In genomic region chr17:83397571-83398100, GRCm38 (mm10) we compare ENCODE assay signal across 7 mouse cellular contexts. TPM values are rescaled to one million over a fixed set of nuclear protein-coding genes. Genes with fewer than 3 reads are reported as not detected.
DNase-seq lines count a peak whose midpoint lies in the region; ATAC-seq and TF ChIP-seq lines count a peak whose summit lies in the region.

No protein-coding gene starts in this region.

- ATAC-seq in lung, embryonic 15.5 days (ENCODE audit: borderline replicate concordance, extremely low read depth, low FRiP score, low TSS enrichment): peak; percentile 59; the same call in 1 of the 2 replicates

- peak overlapping the region; percentile 78 for H3K4me2 ChIP-seq in CH12.LX (ENCODE audit: insufficient read depth, low read depth, poor library complexity, severe bottlenecking)
- peak overlapping the region; percentile 26 for H3K4me2 ChIP-seq in lung, embryonic 15.5 days

- no peak for TF ChIP-seq RAD21 in CH12.LX (IDR thresholded peaks at IDR 0.05; ENCODE audit: low read depth, low read length)

- TF ChIP-seq POLR2A in CH12.LX (IDR thresholded peaks at IDR 0.05; ENCODE audit: low read depth, low read length): peak; percentile 51; the same call in 1 of the 2 replicates

- peaks cover 9 to 72% of the 10 kb centered on the region in 2 experiments for H3K4me1 ChIP-seq in CH12.LX (ENCODE audit: control insufficient read depth in 1 of 2, insufficient read depth in 2 of 2)
- peaks cover 16% of the 10 kb centered on the region for H3K4me1 ChIP-seq in lung, embryonic 15.5 days

- dilution Hi-C loops in CH12.LX (cut with MboI; ENCODE audit: extremely low pct_ligation_motif_present, extremely low pct_unique_long_range_greater_than_20kb, low sequenced_read_pairs): no loop called here

- peaks cover 2 to 9% of the 10 kb centered on the region in 2 experiments for H3K36me3 ChIP-seq in CH12.LX (replicated peaks in 1 of 2; ENCODE audit: control insufficient read depth in 1 of 2, insufficient read depth in 1 of 2, low read length in 1 of 2)
- H3K36me3 ChIP-seq in lung, embryonic 15.5 days: no peaks in the 10 kb centered on the region

- no peaks in the 10 kb centered on the region; the same call in none of the 2 replicates for H3K79me2 ChIP-seq in CH12.LX (replicated peaks; ENCODE audit: control insufficient read depth, extremely low read depth, insufficient read depth, poor library complexity, severe bottlenecking)

- 25% methylated on average over 6 of the region's 6 CpGs for WGBS in lung, embryonic 15.5 days

- H3K9ac ChIP-seq in CH12.LX (ENCODE audit: insufficient read depth, low read depth): peak overlapping the region; percentile 85
- H3K9ac ChIP-seq in lung, embryonic 15.5 days: no peak overlapping the region

- in situ Hi-C loops in CH12.LX (cut with MboI; ENCODE audit: low pct_ligation_motif_present, low pct_unique_long_range_greater_than_20kb, low sequenced_read_pairs): no loop called here

- H3K4me3 ChIP-seq in CH12.LX (replicated peaks in 1 of 3; ENCODE audit: low read depth in 2 of 3, low read length in 2 of 3, poor library complexity in 1 of 3): peak overlapping the region; percentile 13 to 22 (median 13)
- H3K4me3 ChIP-seq in lung, embryonic 15.5 days: no peak overlapping the region

- H3K27me3 ChIP-seq in CH12.LX (replicated peaks): no peaks in the 10 kb centered on the region
- H3K27me3 ChIP-seq in lung, embryonic 15.5 days: no peaks in the 10 kb centered on the region

- intact Hi-C loops in gastrocnemius, postnatal 14 days (cut with DNase I; ENCODE audit: low total_unique reads): no loop called here

- peak overlapping the region; percentile 97 for H3K27ac ChIP-seq in CH12.LX (ENCODE audit: insufficient read depth, low read depth)
- H3K27ac ChIP-seq in lung, embryonic 15.5 days: peak overlapping the region; percentile 87

- no peaks in the 10 kb centered on the region for H3K9me3 ChIP-seq in CH12.LX (replicated peaks; ENCODE audit: low read length)
- no peaks in the 10 kb centered on the region for H3K9me3 ChIP-seq in lung, embryonic 15.5 days

- no peak for TF ChIP-seq CTCF in CH12.LX (conservative IDR thresholded peaks at IDR 0.05 in 1 of 2, IDR thresholded peaks at IDR 0.05 in 1 of 2; ENCODE audit: low read depth in 2 of 2, low read length in 2 of 2)

- peak; percentile 82 for DNase-seq in CH12.LX (ENCODE audit: extremely low read depth)
- peak; percentile 58 for DNase-seq in embryo, embryonic 10 days (ENCODE audit: low spot score)
- DNase-seq in induced T-regulatory cell, adult 2 months (ENCODE audit: low read depth): peak; percentile 79
- DNase-seq in spleen, postnatal 4 days (ENCODE audit: low spot score in 2 of 2): peak; percentile 21 to 65
- no peak for DNase-seq in left cerebral cortex, adult 18-20 months (ENCODE audit: low spot score in 2 of 2)
- no peak for DNase-seq in gastrocnemius, postnatal 14 days

- TF ChIP-seq EP300 in CH12.LX (IDR thresholded peaks at IDR 0.05; ENCODE audit: low read length): no peak

TF ChIP-seq in CH12.LX, 34 proteins besides CTCF, POLR2A, EP300 and RAD21:
- TF ChIP-seq NRF1 (IDR thresholded peaks at IDR 0.05; ENCODE audit: low read depth, low read length) (no peak), E2F4 (IDR thresholded peaks at IDR 0.05; ENCODE audit: insufficient replicate concordance, low read depth, low read length) (no peak), UBTF (IDR thresholded peaks at IDR 0.05; ENCODE audit: low read depth, low read length) (no peak), CHD2 (IDR thresholded peaks at IDR 0.05; ENCODE audit: low read length) (peak; percentile 23; the same call in 1 of the 2 replicates), MAX (IDR thresholded peaks at IDR 0.05; ENCODE audit: low read length) (peak; percentile 72; the same call in 1 of the 2 replicates), ETS1 (conservative IDR thresholded peaks at IDR 0.05; ENCODE audit: low read depth, low read length) (peak; percentile 55), ZMIZ1 (IDR thresholded peaks at IDR 0.05; ENCODE audit: low read depth, low read length) (no peak), MAFK (IDR thresholded peaks at IDR 0.05; ENCODE audit: insufficient replicate concordance, low read length) (no peak), JUN (IDR thresholded peaks at IDR 0.05; ENCODE audit: insufficient read depth, low read depth, low read length) (no peak), POLR2AphosphoS2 (IDR thresholded peaks at IDR 0.05; ENCODE audit: low read depth, low read length) (no peak), USF2 (conservative IDR thresholded peaks at IDR 0.05; ENCODE audit: low read depth, low read length) (no peak), MYC (IDR thresholded peaks at IDR 0.05; ENCODE audit: low read depth, low read length) (no peak; the same call in 1 of the 2 replicates), KAT2A (IDR thresholded peaks at IDR 0.05; ENCODE audit: insufficient replicate concordance, low read length) (no peak), SIN3A (IDR thresholded peaks at IDR 0.05; ENCODE audit: low read length) (peak; percentile 85), IRF4 (IDR thresholded peaks at IDR 0.05; ENCODE audit: low read depth, low read length) (no peak), MEF2A (IDR thresholded peaks at IDR 0.05; ENCODE audit: borderline replicate concordance, low read depth, low read length) (peak; percentile 36; the same call in 1 of the 2 replicates), TBP (conservative IDR thresholded peaks at IDR 0.05; ENCODE audit: low read depth, low read length) (0 out of 2 replicates have a peak, but pooled peaks have one; percentile 24), ELF1 (IDR thresholded peaks at IDR 0.05; ENCODE audit: low read depth, low read length) (peak; percentile 71), TCF12 (IDR thresholded peaks at IDR 0.05; ENCODE audit: low read depth, low read length) (peak; percentile 53; the same call in 1 of the 2 replicates), ZKSCAN1 (IDR thresholded peaks at IDR 0.05; ENCODE audit: borderline replicate concordance, low read depth, low read length) (no peak), JUND (conservative IDR thresholded peaks at IDR 0.05; ENCODE audit: low read depth, low read length) (no peak), MAZ (IDR thresholded peaks at IDR 0.05; ENCODE audit: low read depth, low read length) (no peak), GABPA (IDR thresholded peaks at IDR 0.05; ENCODE audit: insufficient replicate concordance, low read depth, low read length) (no peak), BHLHE40 (IDR thresholded peaks at IDR 0.05; ENCODE audit: low read depth, low read length) (0 out of 2 replicates have a peak, but pooled peaks have one; percentile 15), NELFE (IDR thresholded peaks at IDR 0.05; ENCODE audit: low read depth, low read length) (no peak), HCFC1 (IDR thresholded peaks at IDR 0.05; ENCODE audit: low read depth, low read length) (peak; percentile 46), CHD1 (IDR thresholded peaks at IDR 0.05; ENCODE audit: low read depth, low read length) (0 out of 2 replicates have a peak, but pooled peaks have one; percentile 81), MXI1 (IDR thresholded peaks at IDR 0.05; ENCODE audit: low read depth, low read length) (no peak), USF1 (IDR thresholded peaks at IDR 0.05; ENCODE audit: low read depth, low read length) (no peak), ZNF384 (IDR thresholded peaks at IDR 0.05; ENCODE audit: low read depth, low read length) (no peak), ZC3H11A (IDR thresholded peaks at IDR 0.05; ENCODE audit: low read depth, low read length) (no peak), RCOR1 (conservative IDR thresholded peaks at IDR 0.05; ENCODE audit: low read depth, low read length) (no peak), SMC3 (IDR thresholded peaks at IDR 0.05; ENCODE audit: low read depth, low read length) (no peak), PAX5 (IDR thresholded peaks at IDR 0.05; ENCODE audit: low read length) (no peak)

RNA-seq across cellular contexts. Expression of gene Eml4, which starts 46.9 kb away (rescaled TPM):
- total RNA-seq in CH12.LX (2012; rRNA removed) (38.2 and 43.7 TPM in 2 replicates), CH12.LX (2014; rRNA removed) (75.6 and 75.9 TPM in 2 replicates)
- polyA plus RNA-seq in CH12.LX (2012; ENCODE audit: insufficient read length, low read depth): 58.6 and 60.1 TPM in 2 replicates
- 33.7 and 33.8 TPM in 2 replicates for polyA plus RNA-seq in lung, embryonic 15.5 days (2015; fragmentation: Nextera tagmentation; extraction: Ambion mirVana)
- 10 to 100 TPM; 19.8 to 22.7 TPM for total RNA-seq in left cerebral cortex, adult 18-20 months (2021)
- total RNA-seq in gastrocnemius, postnatal 14 days (2021): 1 to 10 TPM; 3.3 to 4.4 TPM

Comparison
In these comparisons a context has a peak if more than half of its experiments do, and no peak if none do; other contexts are left out.
1. DNase-seq: peak in CH12.LX (single experiment), embryo, embryonic 10 days (single experiment), induced T-regulatory cell, adult 2 months (single experiment) and spleen, postnatal 4 days (2 of 2); none in left cerebral cortex, adult 18-20 months (0 of 2) and gastrocnemius, postnatal 14 days (single experiment).